Mouse (Mus musculus) gastrocnemius, postnatal 36 days (tissue): Measurements from ENCODE around the gene Cdrt4. TPM values are rescaled to one million over a fixed set of nuclear protein-coding genes. Genes with fewer than 3 reads are reported as not detected.
A peak's percentile ranks its signal among the peaks of the same experiment; 100 is the strongest.

Experiments
- DNase-seq, 2 experiments: peaks; one replicate each; pipeline ENCODE4 v3.0.0; 2022
- intact Hi-C: fragments of 180-260 bp; cut with DNase I; formaldehyde crosslinking; loops from one replicate; pipeline ENCODE4 v1.15.1; 2025
- total RNA-seq, 2 experiments: library from RNA; stranded (reverse); gene quantifications; 2 replicates each; pipeline ENCODE4 v1.2.3; 2021

Cdrt4 gene
- total RNA-seq, 2 experiments from 2014 or later = not detected

- intact Hi-C loops = no loop called here
- no peak for DNase-seq
These were observed 41.7 kb downstream of the Cdrt4 start for GRCm38 (mm10) chr11:62992545-62993242.

GRCm38 (mm10) chr11:62995066-62995754 lies 44.2 kb downstream of the Cdrt4 start:
- DNase-seq = no peak
- intact Hi-C loops = loop anchor here (5.0 kb wide), 1 partner anchor 137 kb away; no protein-coding TSS in a partner anchor

- no peak for DNase-seq
- intact Hi-C loops = loop anchor here (5.0 kb wide), 1 partner anchor 136 kb away; no protein-coding TSS in a partner anchor
These were observed 44.9 kb downstream of the Cdrt4 start for GRCm38 (mm10) chr11:62995755-62996521.

DNA sequence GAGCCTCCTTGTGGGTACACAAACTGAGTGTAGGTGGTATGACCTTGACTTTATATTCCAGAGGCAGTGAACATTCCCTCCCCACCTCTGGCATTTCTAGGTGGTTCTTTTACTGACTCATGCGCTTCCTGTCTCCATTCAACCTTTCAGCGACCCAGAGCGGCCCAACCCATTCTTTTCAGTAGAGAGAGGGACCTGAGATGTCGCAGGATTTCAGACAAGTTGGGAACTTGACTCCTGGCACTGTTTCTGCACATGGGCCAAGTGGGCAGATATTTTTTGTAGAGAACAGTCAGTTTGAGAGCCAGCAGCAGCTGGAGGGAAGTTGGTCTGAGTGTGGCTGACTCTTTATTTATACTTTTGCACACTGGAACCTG lies 45.5 kb downstream of the Cdrt4 start:
- intact Hi-C loops = loop anchor here (5.0 kb wide), 1 partner anchor 136 kb away; no protein-coding TSS in a partner anchor
- no peak for DNase-seq

DNA sequence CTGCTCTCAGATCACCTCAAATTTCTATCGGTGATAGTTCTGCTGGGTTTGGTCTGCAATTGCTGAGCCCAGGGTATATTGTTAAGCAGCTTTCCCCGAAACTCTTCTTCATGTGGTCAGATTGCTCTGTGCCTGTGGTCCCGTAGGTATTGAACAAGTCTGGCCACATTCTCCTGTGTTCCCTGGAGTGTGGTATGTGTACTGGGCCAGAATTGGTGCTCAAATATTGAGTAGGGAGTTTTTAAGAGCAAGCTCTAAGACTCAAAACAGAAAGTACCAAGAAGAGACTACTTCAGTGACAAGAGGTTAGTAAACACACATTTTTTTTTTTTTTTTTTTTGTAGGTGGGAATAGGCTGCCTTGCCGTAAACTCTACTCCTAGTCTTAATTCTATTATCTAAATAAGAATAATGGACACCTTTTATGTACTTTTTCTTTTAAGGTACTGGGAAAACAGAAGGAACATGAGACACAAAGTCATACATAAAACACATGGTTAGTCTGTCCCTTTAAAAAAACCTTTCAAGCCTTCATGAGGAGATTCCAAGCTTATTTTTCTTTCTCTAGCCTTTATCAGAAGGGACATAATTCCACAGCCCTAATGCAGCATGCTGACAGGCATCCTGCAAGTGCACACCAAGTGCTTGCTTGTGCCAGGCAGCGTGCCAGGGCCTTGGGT lies 46.2 kb downstream of the Cdrt4 start:
- intact Hi-C loops = loop anchor here (5.0 kb wide), 1 partner anchor 135 kb away; no protein-coding TSS in a partner anchor
- DNase-seq = no peak

- DNase-seq = peak; percentile 69 to 75
- intact Hi-C loops = loop anchor here (5.0 kb wide), 1 partner anchor 135 kb away; no protein-coding TSS in a partner anchor
These were observed 46.8 kb downstream of the Cdrt4 start for GRCm38 (mm10) chr11:62997718-62998281.

DNA sequence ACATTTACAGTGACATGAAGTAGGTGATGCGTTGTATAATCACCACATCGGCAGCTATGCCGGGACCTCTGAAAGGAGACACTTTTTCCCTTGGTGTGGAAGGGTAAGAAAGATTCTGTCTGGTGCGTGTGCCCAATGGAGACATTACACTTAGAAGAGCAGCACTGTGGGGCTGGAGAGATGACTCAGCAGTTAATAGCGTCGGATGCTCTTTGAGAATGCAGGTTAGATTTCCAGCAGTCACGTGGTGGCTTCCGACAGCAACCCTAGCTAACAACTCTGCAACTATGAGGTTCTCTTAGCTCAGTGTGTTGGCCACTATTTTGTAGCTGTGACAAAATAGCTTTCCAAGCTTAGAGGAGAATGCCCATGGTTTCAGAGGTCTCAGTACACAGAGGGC lies 49.1 kb downstream of the Cdrt4 start:
- no peak for DNase-seq

DNA sequence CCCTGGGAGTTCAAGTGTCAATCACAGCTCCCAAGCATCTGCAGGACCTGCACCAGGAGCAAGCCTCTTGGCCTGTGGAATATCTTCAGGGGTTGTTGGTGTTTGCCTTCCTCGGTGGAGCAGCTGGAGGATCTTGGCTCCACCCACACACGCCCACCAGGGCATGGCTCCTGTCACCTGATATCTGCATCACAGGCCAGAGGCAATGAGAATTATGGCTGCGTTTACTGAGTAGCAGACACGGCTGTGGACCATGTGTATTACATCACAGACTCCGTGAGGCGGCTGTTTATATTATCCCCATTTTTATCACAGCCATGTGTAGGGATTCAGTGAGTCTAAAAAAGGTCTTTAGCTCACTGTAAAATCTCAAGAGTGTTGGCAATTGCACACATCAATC lies 53.6 kb downstream of the Cdrt4 start:
- intact Hi-C loops = loop anchor here (5.0 kb wide), 1 partner anchor 82 kb away; no protein-coding TSS in a partner anchor
- DNase-seq = no peak

More for the DNA sequence above, 49.1 kb downstream of the Cdrt4 start:
- intact Hi-C loops = loop anchor here (5.0 kb wide), 1 partner anchor 78 kb away; no protein-coding TSS in a partner anchor

GRCm38 (mm10) chr11:63007376-63007775 lies 56.4 kb downstream of the Cdrt4 start:
- no peak for DNase-seq
- intact Hi-C loops = no loop called here

DNA sequence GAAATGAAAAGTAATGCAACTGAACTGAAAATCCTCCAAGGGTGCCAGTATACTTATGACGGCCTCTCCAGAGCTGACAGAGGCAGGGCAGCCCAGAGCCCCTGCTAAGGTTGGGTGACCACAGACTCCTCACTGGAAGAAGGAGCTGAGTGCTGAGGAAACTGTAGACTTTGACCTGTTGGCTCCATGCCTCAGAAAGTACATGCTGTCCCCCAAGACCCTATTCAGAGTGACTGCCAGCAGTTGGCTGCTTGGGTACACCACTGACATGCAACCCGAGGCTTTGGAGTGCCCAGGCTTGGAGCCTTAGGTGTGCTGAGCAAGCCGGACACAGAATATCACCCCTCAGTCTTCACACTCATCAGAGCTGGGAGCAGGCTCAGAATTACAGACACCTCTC lies 57.0 kb downstream of the Cdrt4 start:
- intact Hi-C loops = no loop called here
- peak in 1 of 2 experiments; percentile 35 for DNase-seq

DNA sequence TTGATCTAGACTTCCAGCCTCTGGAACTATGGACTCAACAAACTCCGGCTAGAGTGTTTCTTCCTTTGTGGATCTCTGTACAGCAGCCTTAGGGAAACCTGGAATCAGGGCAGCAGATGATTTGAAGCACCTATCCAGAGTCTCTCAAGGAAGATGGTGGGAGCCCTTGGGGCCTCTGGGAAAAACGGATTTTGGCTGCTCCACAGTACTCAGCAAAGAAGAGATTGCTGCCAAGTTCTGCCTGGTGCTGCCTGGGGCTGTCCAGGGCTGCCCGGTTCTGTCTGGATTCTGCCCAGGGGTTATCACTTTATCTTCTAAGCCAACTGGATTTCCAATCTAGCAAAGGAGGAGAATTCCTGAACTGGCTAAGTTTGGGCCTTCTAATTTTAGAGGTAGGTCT lies 58.8 kb downstream of the Cdrt4 start:
- intact Hi-C loops = no loop called here
- DNase-seq = no peak

- intact Hi-C loops = no loop called here
- DNase-seq = no peak
These were observed 66.5 kb downstream of the Cdrt4 start for GRCm38 (mm10) chr11:63017327-63018082.

- no peak for DNase-seq
- intact Hi-C loops = no loop called here
These were observed 67.2 kb downstream of the Cdrt4 start for GRCm38 (mm10) chr11:63018083-63018622.

- intact Hi-C loops = no loop called here
- DNase-seq = no peak
These were observed 69.6 kb downstream of the Cdrt4 start for GRCm38 (mm10) chr11:63020633-63021032.

- no peak for DNase-seq
These were observed 70.3 kb downstream of the Cdrt4 start for GRCm38 (mm10) chr11:63021141-63021806.

DNA sequence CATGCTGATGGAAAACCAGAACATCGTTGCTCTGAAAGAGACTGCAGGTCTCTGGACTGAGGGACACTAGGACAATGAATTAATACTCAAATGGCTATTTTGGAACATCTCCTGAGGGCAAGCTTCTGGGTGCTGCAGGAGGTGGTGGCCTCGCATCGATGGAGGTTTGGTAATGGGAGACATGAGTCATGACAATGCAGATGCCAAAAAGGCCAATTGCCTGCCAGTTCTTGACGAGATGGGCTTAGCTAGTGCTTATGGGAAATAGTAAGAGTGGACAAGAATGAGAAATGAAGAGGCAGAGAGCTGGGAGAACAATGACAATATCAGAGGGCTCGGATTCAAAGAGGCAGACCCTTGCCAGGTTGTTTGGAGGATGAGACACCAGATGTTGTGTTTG lies 72.5 kb downstream of the Cdrt4 start:
- DNase-seq = peak; percentile 45 to 54
- intact Hi-C loops = no loop called here

More at GRCm38 (mm10) chr11:63021141-63021806, 70.3 kb downstream of the Cdrt4 start:
- intact Hi-C loops = no loop called here

GRCm38 (mm10) chr11:63024136-63024535 lies 73.1 kb downstream of the Cdrt4 start:
- intact Hi-C loops = no loop called here
- no peak for DNase-seq

GRCm38 (mm10) chr11:63025476-63025875 lies 74.5 kb downstream of the Cdrt4 start:
- intact Hi-C loops = loop anchor here (5.0 kb wide), 1 partner anchor 107 kb away; no protein-coding TSS in a partner anchor
- DNase-seq = no peak
